Mouse (Mus musculus) kidney, embryonic 14.5 days (tissue): ENCODE data around the gene Acvr1b. TPM values are rescaled to one million over a fixed set of nuclear protein-coding genes. Genes with fewer than 3 reads are reported as not detected.

ENCODE experiments used
- ATAC-seq: fragments of 200-750 bp; cut with Nextera tagmentation; 2 replicates; pipeline ENCODE4 v1.8.0; 2017; ENCODE audit warnings: moderate number of reproducible peaks, mild to moderate bottlenecking, moderate TSS enrichment, moderate library complexity; ENCODE audit not compliant: low FRiP score, low TSS enrichment
- H3K27ac ChIP-seq: fragments of 300-500 bp; sonication (generic); 2 replicates; pipeline ENCODE4 v1.5.1; 2014; ENCODE audit warnings: low read depth, mild to moderate bottlenecking, low read length, moderate library complexity, mixed read lengths
- H3K27me3 ChIP-seq: fragments of 300-500 bp; sonication (generic); 2 replicates; pipeline ENCODE4 v1.6.1; 2014; ENCODE audit warnings: mild to moderate bottlenecking, low read length; ENCODE audit not compliant: control insufficient read depth, insufficient read depth
- H3K36me3 ChIP-seq: fragments of 300-500 bp; sonication (generic); 2 replicates; pipeline ENCODE4 v1.6.1; 2014; ENCODE audit warnings: low read length, mixed read lengths; ENCODE audit not compliant: control insufficient read depth, insufficient read depth
- H3K4me1 ChIP-seq: fragments of 300-500 bp; sonication (generic); 2 replicates; pipeline ENCODE4 v1.6.1; 2014; ENCODE audit warnings: low read length, mixed read lengths; ENCODE audit not compliant: control insufficient read depth, insufficient read depth
- H3K4me2 ChIP-seq: fragments of 300-500 bp; sonication (generic); replicated peaks from 2 replicates; pipeline ENCODE4 v1.6.1; 2014; ENCODE audit warnings: low read depth, mild to moderate bottlenecking, low read length
- H3K4me3 ChIP-seq: fragments of 300-500 bp; sonication (generic); 2 replicates; pipeline ENCODE4 v1.5.1; 2014; ENCODE audit warnings: mild to moderate bottlenecking, low read length
- H3K9ac ChIP-seq: fragments of 300-500 bp; sonication (generic); 2 replicates; pipeline ENCODE4 v1.6.1; 2014; ENCODE audit warnings: low read depth, mild to moderate bottlenecking, low read length, moderate library complexity
- H3K9me3 ChIP-seq: fragments of 300-500 bp; sonication (generic); 2 replicates; pipeline ENCODE4 v1.6.1; 2016; ENCODE audit warnings: low read length; ENCODE audit not compliant: control insufficient read depth
- WGBS: fragments of 180-500 bp; shearing (Covaris S2); extraction: QIAGEN DNeasy Blood & Tissue Kit; methylation state at CpG from one replicate; pipeline ENCODE4 v1.1.7; 2014; 5-methylcytosine and 5-hydroxymethylcytosine counted together
- microRNA-seq: library from miRNA; unstranded; fragments of <30 nt; microRNA quantifications from one replicate; pipeline ENCODE4, GENCODE M21; 2016
- polyA plus RNA-seq: library from polyadenylated mRNA; unstranded; fragments of >200 nt; fragmentation: Nextera tagmentation; extraction: Ambion mirVana; gene quantifications from 2 replicates; pipeline ENCODE4 v1.2.1, GENCODE M21; 2014

Acvr1b gene
- polyA plus RNA-seq, 1 experiment from 2014 or later: 7.2 TPM

DNA sequence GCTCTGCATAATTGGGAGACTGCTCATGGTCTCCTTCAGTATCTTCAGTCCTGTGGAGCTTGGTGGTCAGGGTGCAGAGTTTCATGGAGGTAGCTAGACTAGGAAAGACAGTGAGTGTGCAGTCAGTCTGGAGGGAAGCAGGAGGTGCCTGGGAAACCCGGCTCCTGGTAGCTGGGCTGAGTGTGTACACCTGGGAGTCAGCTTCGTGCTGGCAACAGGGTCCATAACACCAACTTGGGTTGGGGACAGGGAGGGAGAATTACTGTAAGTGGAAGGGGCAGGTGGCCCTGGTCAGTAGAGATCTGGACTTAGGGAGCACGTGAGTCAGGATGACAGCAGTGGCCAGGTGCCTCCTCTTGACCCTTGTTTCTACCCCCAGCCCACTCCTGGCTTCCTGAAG is 86.1 kb downstream of the Acvr1b start:
- Histone ChIP-seq H3K9ac (no peak overlapping the region), H3K9me3 (no peaks in the 10 kb centered on the region), H3K27ac (no peak overlapping the region), H3K27me3 (no peaks in the 10 kb centered on the region), H3K4me2 (no peak overlapping the region), H3K4me3 (no peak overlapping the region), H3K4me1 (no peaks in the 10 kb centered on the region; the same call in 1 of the 2 replicates), H3K36me3 (no peaks in the 10 kb centered on the region)
- ATAC-seq: no peak
- WGBS: 84% methylated on average over 3 of the region's 3 CpGs

DNA sequence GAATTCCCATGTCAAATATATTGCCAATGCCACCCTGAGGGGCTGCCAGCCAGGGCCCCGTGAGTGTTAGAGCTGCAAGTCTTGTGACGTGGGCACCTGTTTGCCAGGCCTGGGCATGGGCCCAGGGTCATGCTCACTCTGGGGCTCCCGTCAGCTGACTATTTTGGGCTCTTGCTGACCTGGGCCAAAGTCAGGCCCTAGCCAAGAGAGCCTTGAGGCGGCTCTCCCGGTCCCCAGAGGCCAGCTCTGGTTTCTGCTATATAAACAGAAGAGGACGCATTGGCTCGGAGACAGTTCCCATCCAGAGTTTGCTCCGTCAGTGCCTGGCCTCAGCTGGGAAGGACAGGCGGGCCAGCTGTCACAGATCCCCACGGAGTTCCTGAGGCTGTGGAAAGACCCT is 86.5 kb downstream of the Acvr1b start:
- Histone ChIP-seq H3K4me2 (no peak overlapping the region), H3K9ac (no peak overlapping the region), H3K27me3 (no peaks in the 10 kb centered on the region), H3K36me3 (no peaks in the 10 kb centered on the region), H3K9me3 (no peaks in the 10 kb centered on the region), H3K4me1 (no peaks in the 10 kb centered on the region; the same call in 1 of the 2 replicates), H3K4me3 (no peak overlapping the region), H3K27ac (0 out of 2 replicates have a peak overlapping the region, but pooled peaks have one; percentile 6)
- WGBS: 44% methylated on average over 10 of the region's 10 CpGs
- no peak for ATAC-seq

- no peaks in the 10 kb centered on the region for H3K9me3 ChIP-seq
- peak overlapping the region; percentile 59; the same call in 1 of the 2 replicates for H3K27ac ChIP-seq
- no peak overlapping the region for H3K4me3 ChIP-seq
- peaks cover 6% of the 10 kb centered on the region for H3K4me1 ChIP-seq
- 72% methylated on average over 13 of the region's 13 CpGs for WGBS
- H3K4me2 ChIP-seq: no peak overlapping the region
- H3K36me3 ChIP-seq: no peaks in the 10 kb centered on the region
- peak overlapping the region; percentile 18; the same call in 1 of the 2 replicates for H3K9ac ChIP-seq
- H3K27me3 ChIP-seq: no peaks in the 10 kb centered on the region
- ATAC-seq: no peak
Observed at GRCm38 (mm10) chr15:101260874-101261622, 87.2 kb downstream of the Acvr1b start.

DNA sequence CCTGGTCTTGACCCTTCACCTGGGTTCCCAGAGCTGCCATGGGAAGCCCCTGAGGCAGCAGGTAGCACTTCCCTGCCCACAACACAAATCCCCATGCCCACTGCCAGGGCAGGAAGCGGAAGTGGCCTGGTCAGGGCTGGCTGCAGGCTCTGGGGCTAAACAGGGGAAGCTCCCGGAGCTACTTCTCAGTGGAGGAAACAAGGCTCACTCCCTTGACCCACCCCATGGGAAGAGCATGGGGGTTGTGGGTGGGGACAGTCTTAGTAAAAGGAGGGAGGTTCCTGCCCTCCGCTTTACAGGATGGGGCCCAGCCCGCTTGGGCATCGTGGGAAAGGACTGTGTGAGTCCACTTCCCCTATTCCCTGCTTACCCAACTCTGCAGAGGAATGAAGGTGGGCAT is 88.6 kb downstream of the Acvr1b start:
- 54% methylated on average over 5 of the region's 5 CpGs for WGBS
- no peaks in the 10 kb centered on the region for H3K27me3 ChIP-seq
- H3K4me1 ChIP-seq: peaks cover 8% of the 10 kb centered on the region
- H3K4me3 ChIP-seq: no peak overlapping the region
- no peak overlapping the region for H3K4me2 ChIP-seq
- no peaks in the 10 kb centered on the region for H3K9me3 ChIP-seq
- no peak overlapping the region for H3K9ac ChIP-seq
- H3K27ac ChIP-seq: no peak overlapping the region
- H3K36me3 ChIP-seq: no peaks in the 10 kb centered on the region
- no peak for ATAC-seq

Small RNA genes within 50 kb of the gene (microRNA-seq; reads per million reads assigned to microRNA genes)
- gene Mir6962: 0.63 reads per million

Other genes starting within 250 kb of the Acvr1b start
- gene Gm47841, start 126.7 kb upstream of the Acvr1b start, polyA plus RNA-seq: not detected in 2 replicates
- gene Fignl2, start 95.5 kb upstream of the Acvr1b start, polyA plus RNA-seq: 0.58 and 0.73 TPM in 2 replicates
- not detected in 2 replicates for gene Ankrd33, start 58.3 kb upstream of the Acvr1b start, polyA plus RNA-seq
- 6.3 and 8.8 TPM in 2 replicates for gene Acvrl1, start 45.5 kb upstream of the Acvr1b start, polyA plus RNA-seq
- gene Grasp, start 50.1 kb downstream of the Acvr1b start, polyA plus RNA-seq: 5.0 and 5.7 TPM in 2 replicates
- gene Nr4a1, start 80.2 kb downstream of the Acvr1b start, polyA plus RNA-seq: 4.5 and 5.0 TPM in 2 replicates
- 71.8 and 76.5 TPM in 2 replicates for gene Atg101, start 110.2 kb downstream of the Acvr1b start, polyA plus RNA-seq
- gene 6030408B16Rik, start 119.1 kb downstream of the Acvr1b start, polyA plus RNA-seq: 25.8 and 28.2 TPM in 2 replicates
- 2.4 and 3.6 TPM in 2 replicates for gene Krt80, start 196.1 kb downstream of the Acvr1b start, polyA plus RNA-seq
- gene Krt7, start 237.0 kb downstream of the Acvr1b start, polyA plus RNA-seq: 34.6 and 44.0 TPM in 2 replicates